Mouse (Mus musculus) gastrocnemius, postnatal 4 days (tissue): ENCODE measurements around the gene Actl6b. TPM values are rescaled to one million over a fixed set of nuclear protein-coding genes. Genes with fewer than 3 reads are reported as not detected.

Experiments
- DNase-seq, 2 experiments: peaks; one replicate each; pipeline ENCODE4 v3.0.0; 2021 to 2022; ENCODE audit warnings: low spot score in 2 of 2, mixed read lengths in 2 of 2
- total RNA-seq, 2 experiments: library from RNA; stranded (reverse); gene quantifications; 2 replicates each; pipeline ENCODE4 v1.2.3; 2021

Actl6b gene
- total RNA-seq, 2 experiments from 2014 or later: not detected

- no peak for DNase-seq
Observed at GRCm38 (mm10) chr5:137528247-137528968, 24.9 kb upstream of the Actl6b start.

DNA sequence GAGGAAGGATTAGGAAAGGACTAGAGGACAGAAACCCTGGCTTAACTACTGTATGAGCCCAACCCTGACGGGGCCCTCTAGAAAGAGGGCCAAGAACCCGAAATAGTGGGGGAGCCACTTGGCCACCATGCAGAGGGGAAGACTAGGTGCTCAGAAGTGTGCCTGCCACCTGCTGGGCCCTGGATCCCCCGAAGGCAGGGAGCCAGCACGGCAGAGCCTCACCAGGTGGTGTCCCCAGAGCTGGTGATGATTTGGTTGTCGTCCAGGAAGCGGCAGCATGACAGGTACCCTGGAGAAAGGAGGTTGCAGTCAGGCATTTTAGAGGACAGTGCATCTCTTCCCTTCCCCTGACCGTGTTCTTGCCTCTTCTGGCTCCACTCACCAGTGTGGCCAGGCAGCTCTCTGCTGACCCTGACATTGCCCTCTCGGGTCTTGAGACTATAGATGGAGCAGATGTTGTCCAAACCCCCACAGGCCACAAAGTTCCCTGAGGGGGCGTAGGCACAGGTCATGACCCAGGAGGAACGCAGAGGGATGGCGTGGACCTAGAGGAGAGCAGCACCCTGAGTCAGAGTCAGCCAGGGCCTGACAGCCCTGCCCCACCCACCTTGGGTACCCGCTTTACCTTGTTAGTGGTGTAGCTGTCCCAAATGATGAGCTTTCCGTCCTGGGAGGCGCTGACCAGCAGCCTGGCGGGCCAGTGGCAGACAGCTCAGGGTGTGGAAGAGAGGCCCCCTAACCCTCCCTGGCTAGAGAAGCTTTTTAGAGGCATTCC lies 23.9 kb upstream of the Actl6b start:
- DNase-seq: peak in 1 of 2 experiments; percentile 16

GRCm38 (mm10) chr5:137530075-137530474 lies 23.2 kb upstream of the Actl6b start:
- DNase-seq: no peak

- peak; percentile 81 to 87 for DNase-seq
Observed at GRCm38 (mm10) chr5:137530588-137531413, 22.5 kb upstream of the Actl6b start.

GRCm38 (mm10) chr5:137531414-137532130 lies 21.7 kb upstream of the Actl6b start:
- peak in 1 of 2 experiments; percentile 74 for DNase-seq

DNA sequence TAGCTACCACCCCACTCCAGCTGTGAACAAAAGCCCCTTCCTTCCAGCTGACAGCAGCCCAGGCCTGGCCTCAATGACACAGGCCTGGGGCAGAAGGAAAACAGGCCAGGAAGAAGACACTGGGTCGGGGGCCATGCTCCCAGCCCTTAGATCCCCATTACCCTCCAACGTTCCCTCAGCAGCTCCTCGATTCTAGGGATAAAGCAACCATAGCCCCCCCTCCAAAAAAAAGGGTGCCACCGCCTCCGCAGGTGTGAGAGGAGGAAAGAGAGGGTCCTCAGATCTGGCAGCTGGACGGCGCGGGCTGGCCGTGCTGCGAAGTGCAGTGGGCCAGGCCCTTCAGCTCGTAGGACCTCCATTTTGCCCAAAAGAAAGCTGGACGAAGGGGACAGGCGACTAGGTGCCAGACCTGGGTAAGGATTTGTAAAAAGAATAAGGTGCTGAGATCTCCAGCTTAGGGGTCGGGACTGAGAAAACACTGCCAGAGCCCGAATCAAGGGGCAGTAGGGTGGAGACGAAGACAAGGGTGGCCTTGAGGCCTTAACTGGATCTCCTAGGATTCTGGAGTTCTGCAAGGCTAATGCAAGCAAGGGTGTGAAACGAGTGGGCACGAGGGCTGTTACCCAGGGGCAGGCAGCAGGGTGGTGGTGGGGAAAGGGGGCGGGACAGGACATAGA lies 21.0 kb upstream of the Actl6b start:
- DNase-seq: peak in 1 of 2 experiments; percentile 40

- DNase-seq: no peak
Observed at GRCm38 (mm10) chr5:137532808-137533116, 20.6 kb upstream of the Actl6b start.

- DNase-seq: peak; percentile 96 to 99
Observed at GRCm38 (mm10) chr5:137533117-137533827, 20.0 kb upstream of the Actl6b start, which contains the start of the genes Epo and Gnb2. TSS of gene Epo (minus strand) at chr5:137533242. TSS of gene Gnb2 (minus strand) at chr5:137533510.

GRCm38 (mm10) chr5:137534762-137535161 lies 18.6 kb upstream of the Actl6b start:
- no peak for DNase-seq

DNA sequence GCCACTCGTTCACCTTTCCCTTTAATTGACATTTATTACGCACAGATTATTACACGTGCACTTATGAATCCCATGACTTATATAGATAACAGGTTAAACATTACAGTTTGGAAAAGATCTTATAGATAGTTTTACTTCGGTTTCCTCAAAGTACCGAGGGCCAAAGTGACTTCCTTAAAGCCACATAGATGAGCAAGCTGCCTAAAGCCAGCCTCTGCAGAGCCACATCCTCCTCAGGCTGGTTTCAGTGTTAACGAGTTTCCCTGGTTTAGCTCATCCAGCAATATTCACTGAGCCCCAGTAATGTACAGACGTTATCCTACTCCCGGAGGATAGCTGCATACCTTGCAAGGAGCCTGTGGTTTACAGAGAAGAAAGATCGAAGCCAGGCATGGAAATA lies 18.0 kb upstream of the Actl6b start:
- DNase-seq: no peak

- DNase-seq: peak in 1 of 2 experiments; percentile 11
Observed at GRCm38 (mm10) chr5:137537461-137537860, 15.9 kb upstream of the Actl6b start.

DNA sequence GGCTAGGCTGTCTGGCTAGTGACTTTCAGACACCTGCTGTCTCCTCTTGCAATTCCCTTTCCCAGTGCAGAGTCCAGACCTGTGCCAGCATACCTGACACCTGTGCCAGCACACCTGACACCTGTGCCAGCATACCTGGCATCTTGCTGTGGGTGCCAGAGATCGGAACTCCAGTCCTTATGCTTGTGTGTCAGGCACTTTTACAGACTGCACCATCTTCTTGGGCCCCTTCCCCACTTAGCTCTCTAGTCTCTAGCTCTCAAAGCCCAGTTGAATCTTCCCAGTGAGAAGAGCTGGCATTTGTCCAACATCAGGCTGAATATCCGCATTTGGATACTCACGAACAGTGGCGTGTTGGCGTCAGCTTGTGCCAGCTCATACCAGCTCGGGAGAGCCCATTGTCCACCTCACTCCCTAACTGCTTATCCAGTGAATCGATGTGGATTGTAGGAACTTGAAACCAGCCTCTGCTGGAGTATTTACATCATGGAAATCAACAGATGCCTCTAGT lies 14.0 kb upstream of the Actl6b start:
- DNase-seq: peak in 1 of 2 experiments; percentile 11

DNA sequence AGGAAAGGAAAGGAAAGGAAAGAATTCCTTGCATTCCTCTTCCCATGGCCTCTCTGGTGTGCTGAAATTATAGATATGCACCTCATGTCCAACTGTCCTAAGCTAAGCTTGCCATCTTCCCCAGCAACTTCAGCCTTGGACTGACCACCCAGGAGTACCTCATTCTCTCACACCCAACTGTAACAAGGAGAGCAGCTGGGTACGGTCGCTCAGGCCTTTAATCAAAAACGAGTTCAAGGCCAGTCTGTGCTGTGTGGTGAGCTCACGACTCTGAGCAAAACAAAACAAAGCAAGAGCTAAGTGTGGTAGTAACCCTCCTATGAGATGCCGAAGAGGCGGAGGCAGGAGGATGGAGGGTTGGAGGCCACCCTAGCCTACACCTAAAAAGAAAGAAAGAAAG lies 12.3 kb upstream of the Actl6b start:
- DNase-seq: peak in 1 of 2 experiments; percentile 10

- peak in 1 of 2 experiments; percentile 13 for DNase-seq
Observed at GRCm38 (mm10) chr5:137541768-137542540, 11.4 kb upstream of the Actl6b start.

DNA sequence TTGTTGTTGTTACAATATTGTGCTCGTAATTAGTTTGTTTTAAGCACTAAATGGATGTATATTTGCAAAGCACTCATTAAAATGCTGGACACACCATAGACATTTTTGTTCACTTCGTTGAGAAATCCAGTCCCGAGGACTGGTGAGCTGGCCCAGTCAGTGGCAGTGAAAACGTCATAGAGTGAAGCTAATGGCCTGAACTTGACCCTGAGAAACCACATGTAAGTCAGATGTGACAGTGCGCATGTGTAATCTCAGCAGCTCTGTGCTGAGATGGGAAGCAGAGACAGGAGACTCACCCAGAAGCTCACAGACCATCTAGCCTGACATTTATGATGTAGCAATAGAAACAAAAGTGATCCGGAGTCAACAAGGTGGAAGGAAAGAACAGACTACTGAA lies 8.4 kb upstream of the Actl6b start:
- no peak for DNase-seq

- peak in 1 of 2 experiments; percentile 8 for DNase-seq
Observed at GRCm38 (mm10) chr5:137545596-137545995, 7.7 kb upstream of the Actl6b start.

GRCm38 (mm10) chr5:137549840-137550239 lies 3.5 kb upstream of the Actl6b start:
- peak in 1 of 2 experiments; percentile 6 for DNase-seq

DNA sequence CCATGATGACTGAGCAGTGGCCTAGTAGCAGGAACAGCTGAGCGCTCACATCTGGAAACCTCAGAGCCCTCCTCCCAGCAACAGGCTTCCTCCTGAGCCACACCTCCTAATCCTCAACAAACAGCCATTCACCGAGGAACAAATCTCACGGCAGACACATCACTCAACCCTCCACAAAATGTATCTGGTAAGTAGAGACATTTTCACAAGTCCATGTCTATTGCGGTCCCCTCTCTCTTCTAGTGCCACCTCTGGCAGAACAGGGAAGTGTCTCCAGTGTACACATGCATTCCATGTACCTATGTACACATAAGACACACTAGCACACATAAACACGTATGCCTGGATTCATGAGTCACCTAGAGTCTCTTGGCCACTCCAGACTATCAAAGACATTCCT lies 2.2 kb upstream of the Actl6b start:
- peak in 1 of 2 experiments; percentile 9 for DNase-seq

DNA sequence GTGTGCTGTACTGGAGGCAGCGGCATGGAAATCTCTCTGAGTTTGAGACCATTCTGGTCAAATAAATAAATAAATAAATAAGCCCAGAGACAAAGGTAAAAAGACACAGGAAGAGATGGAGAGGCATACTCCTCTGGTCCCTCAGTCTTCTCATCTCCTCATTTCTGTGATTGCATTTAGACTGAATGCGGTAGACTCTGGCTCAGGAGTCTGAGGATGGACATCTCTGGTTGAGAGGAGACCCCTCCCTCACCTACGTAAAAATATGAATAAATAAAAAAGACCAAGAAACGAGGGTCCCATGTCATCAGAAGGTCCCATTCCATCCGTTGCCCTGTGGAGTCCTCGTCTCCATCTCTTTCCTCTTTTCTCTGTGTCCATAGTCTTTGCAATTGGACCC lies 317 bp upstream of the Actl6b start:
- no peak for DNase-seq
